Mouse (Mus musculus) lung, embryonic 14.5 days (tissue): ENCODE data around the gene Capn5. TPM values are rescaled to one million over a fixed set of nuclear protein-coding genes. Genes with fewer than 3 reads are reported as not detected.

ENCODE experiments used
- ATAC-seq: fragments of 200-750 bp; cut with Nextera tagmentation; 2 replicates; pipeline ENCODE4 v1.8.0; 2017; ENCODE audit warnings: mild to moderate bottlenecking, moderate TSS enrichment, moderate library complexity; ENCODE audit not compliant: insufficient read depth
- DNase-seq: peaks from one replicate; pipeline ENCODE4 v3.0.0-alpha.2; 2015
- H3K27ac ChIP-seq: fragments of 300-500 bp; sonication (generic); 2 replicates; pipeline ENCODE4 v1.5.1; 2014; ENCODE audit warnings: low read depth, mild to moderate bottlenecking, moderate library complexity
- H3K27me3 ChIP-seq: fragments of 300-500 bp; sonication (generic); 2 replicates; pipeline ENCODE4 v1.6.1; 2014; ENCODE audit warnings: low read length, control low read depth; ENCODE audit not compliant: insufficient read depth
- H3K36me3 ChIP-seq: fragments of 300-500 bp; sonication (generic); 2 replicates; pipeline ENCODE4 v1.6.1; 2014; ENCODE audit warnings: control low read depth; ENCODE audit not compliant: insufficient read depth
- H3K4me1 ChIP-seq: fragments of 300-500 bp; sonication (generic); 2 replicates; pipeline ENCODE4 v1.6.1; 2014; ENCODE audit warnings: antibody characterized with exemption, control low read depth; ENCODE audit not compliant: insufficient read depth
- H3K4me2 ChIP-seq: fragments of 300-500 bp; sonication (generic); 2 replicates; pipeline ENCODE4 v1.6.1; 2014; ENCODE audit warnings: mild to moderate bottlenecking
- H3K4me3 ChIP-seq: fragments of 300-500 bp; sonication (generic); 2 replicates; pipeline ENCODE4 v1.5.1; 2014; ENCODE audit warnings: low read depth, low read length
- H3K9ac ChIP-seq: fragments of 300-500 bp; sonication (generic); 2 replicates; pipeline ENCODE4 v1.6.1; 2014
- H3K9me3 ChIP-seq: fragments of 300-500 bp; sonication (generic); 2 replicates; pipeline ENCODE4 v1.6.1; 2016; ENCODE audit warnings: low read depth, low read length, control low read depth
- CTCF ChIP-seq: IDR thresholded peaks from 2 replicates; pipeline ENCODE4 v1.5.1; 2016; ENCODE audit warnings: antibody characterized with exemption, low read depth
- WGBS: fragments of 180-500 bp; shearing (Covaris S2); extraction: QIAGEN DNeasy Blood & Tissue Kit; methylation state at CpG from one replicate; pipeline ENCODE4 v1.1.7; 2014; 5-methylcytosine and 5-hydroxymethylcytosine counted together
- polyA plus RNA-seq: library from polyadenylated mRNA; unstranded; fragments of >200 nt; fragmentation: Nextera tagmentation; extraction: Ambion mirVana; gene quantifications from 2 replicates; pipeline ENCODE4 v1.2.1, GENCODE M21; 2014

Gene Capn5
- polyA plus RNA-seq: 4.5 and 5.4 TPM in 2 replicates

- 2% methylated on average over 40 of the region's 44 CpGs for WGBS
- peak within 1 kb of the TSS; percentile 80 for H3K4me2 ChIP-seq
- ATAC-seq (peak; percentile 84), DNase-seq (peak; percentile 86)
- peak within 1 kb of the TSS; percentile 55 for H3K9ac ChIP-seq
- no peaks in the 10 kb centered on the region for H3K36me3 ChIP-seq
- 0 out of 2 replicates have a peak, but pooled peaks cover 12% of the 10 kb centered on the region for H3K4me1 ChIP-seq
- peak within 1 kb of the TSS; percentile 76 for H3K4me3 ChIP-seq
- no peaks in the 10 kb centered on the region for H3K9me3 ChIP-seq
- TF ChIP-seq CTCF: peak; percentile 75
- H3K27ac ChIP-seq: peak within 1 kb of the TSS; percentile 18; the same call in 1 of the 2 replicates
- H3K27me3 ChIP-seq: no peaks in the 10 kb centered on the region
These were observed at the start of gene Capn5 for GRCm38 (mm10) chr7:98177929-98178559. Gene Capn5, minus strand, starts transcription at chr7:98178274.

DNA sequence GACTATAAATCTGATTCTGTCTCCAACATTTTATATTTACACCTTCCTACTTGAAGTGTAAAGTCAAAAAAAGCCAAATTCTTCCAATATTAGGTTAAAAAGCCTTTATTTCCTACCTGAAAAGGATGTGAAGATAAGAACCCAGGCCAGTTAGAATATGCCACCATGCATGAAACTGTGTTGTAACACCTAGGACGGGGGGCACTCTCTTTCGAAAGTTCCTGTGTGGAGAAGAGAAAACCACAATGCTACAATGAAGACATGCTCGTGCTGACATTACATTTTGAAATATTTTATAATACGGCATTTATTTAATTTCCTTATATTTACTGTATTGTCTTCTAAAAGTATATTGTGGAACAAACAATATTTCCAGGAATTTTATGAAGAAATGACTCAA lies 45.7 kb upstream of the Capn5 start:
- ATAC-seq: no peak

DNA sequence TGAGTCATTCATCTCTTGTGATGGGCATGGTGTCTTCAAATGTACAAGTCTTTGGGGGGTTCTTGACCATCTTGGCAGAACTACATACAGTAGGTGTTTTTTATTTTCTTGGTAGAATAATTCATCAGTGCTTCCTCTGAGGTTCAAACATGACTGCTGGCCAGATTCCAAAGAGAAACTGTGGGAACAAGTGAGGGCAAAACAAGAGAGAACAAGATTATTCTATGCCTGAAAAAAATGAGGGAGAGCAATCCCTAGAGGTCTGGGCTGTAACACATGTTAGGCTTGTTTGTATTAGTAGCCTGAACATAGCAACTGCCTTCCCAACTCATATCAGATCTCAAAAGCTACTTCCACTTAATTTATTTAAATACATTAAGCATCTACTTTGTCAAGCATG lies 38.6 kb upstream of the Capn5 start:
- DNase-seq: peak; percentile 24
- H3K9me3 ChIP-seq: no peaks in the 10 kb centered on the region
- H3K27ac ChIP-seq: no peak overlapping the region
- H3K4me2 ChIP-seq: no peak overlapping the region
- TF ChIP-seq CTCF: no peak
- no peaks in the 10 kb centered on the region for H3K4me1 ChIP-seq
- no peak for ATAC-seq
- H3K9ac ChIP-seq: no peak overlapping the region
- H3K4me3 ChIP-seq: no peak overlapping the region
- H3K36me3 ChIP-seq: 0 out of 2 replicates have a peak, but pooled peaks cover 2% of the 10 kb centered on the region
- H3K27me3 ChIP-seq: no peaks in the 10 kb centered on the region

More for the DNA sequence above, 45.7 kb upstream of the Capn5 start:
- no peak for DNase-seq
- H3K4me2 ChIP-seq: no peak overlapping the region
- H3K27me3 ChIP-seq: no peaks in the 10 kb centered on the region
- WGBS: 89% methylated on average over 4 of the region's 4 CpGs
- no peak overlapping the region for H3K27ac ChIP-seq
- no peak overlapping the region for H3K4me3 ChIP-seq
- no peak for TF ChIP-seq CTCF
- H3K36me3 ChIP-seq: no peaks in the 10 kb centered on the region
- no peak overlapping the region for H3K9ac ChIP-seq
- no peaks in the 10 kb centered on the region for H3K4me1 ChIP-seq
- no peaks in the 10 kb centered on the region for H3K9me3 ChIP-seq

DNA sequence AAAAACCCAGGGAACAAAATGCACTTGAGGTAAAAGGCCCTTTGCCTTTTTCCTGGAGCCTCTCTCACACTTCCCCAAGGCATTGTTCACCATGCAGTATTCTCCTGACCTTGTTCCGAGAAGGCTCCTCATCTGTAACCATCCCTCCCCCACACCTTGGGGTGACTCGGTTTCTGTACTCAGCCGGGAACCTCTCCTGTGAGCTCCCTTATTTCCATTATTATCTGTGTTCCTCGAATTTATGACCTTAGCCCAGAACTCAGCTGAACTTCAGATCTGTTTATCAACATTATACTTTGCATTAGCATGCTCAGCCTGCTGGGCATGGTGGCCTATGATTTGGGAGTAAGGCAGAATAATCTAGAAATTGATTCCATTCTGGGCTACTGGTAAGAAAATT lies 24.9 kb upstream of the Capn5 start:
- Histone ChIP-seq H3K4me2 (no peak overlapping the region), H3K4me3 (no peak overlapping the region), H3K9me3 (no peaks in the 10 kb centered on the region), H3K36me3 (no peaks in the 10 kb centered on the region), H3K27ac (no peak overlapping the region), H3K4me1 (no peaks in the 10 kb centered on the region), H3K9ac (no peak overlapping the region), H3K27me3 (no peaks in the 10 kb centered on the region)
- 73% methylated on average over 4 of the region's 4 CpGs for WGBS
- DNase-seq (no peak), ATAC-seq (no peak)
- TF ChIP-seq CTCF: no peak

DNA sequence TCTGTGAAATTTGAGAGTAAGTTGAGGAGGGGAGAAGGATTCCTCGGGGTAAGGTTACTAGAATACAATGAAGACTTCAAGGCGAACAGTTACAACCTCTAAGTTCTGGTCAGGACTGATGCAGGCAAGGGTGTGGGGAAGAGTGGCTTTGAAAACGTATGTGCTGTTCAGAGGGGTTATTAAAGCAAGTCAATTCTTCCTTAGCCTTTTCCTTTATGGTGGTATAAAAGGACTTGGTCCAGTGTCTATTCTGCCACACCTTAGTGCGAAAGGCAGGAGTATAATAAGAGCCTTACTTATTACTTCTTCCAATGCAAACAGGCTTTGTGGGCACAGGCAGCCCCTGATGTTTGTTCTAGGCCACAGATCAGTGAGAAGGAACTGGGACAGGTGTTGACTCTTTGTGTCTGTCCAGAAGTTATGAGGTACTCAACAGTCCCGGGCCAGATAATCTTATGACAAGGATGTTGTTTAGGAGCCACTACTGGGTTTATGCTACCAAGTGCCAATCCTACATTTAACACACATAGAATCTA lies 23.5 kb upstream of the Capn5 start:
- TF ChIP-seq CTCF: no peak
- Histone ChIP-seq H3K4me1 (no peaks in the 10 kb centered on the region), H3K9ac (no peak overlapping the region), H3K27me3 (no peaks in the 10 kb centered on the region), H3K36me3 (no peaks in the 10 kb centered on the region), H3K4me2 (no peak overlapping the region), H3K4me3 (no peak overlapping the region), H3K27ac (no peak overlapping the region), H3K9me3 (no peaks in the 10 kb centered on the region)
- WGBS: 59% methylated on average over 5 of the region's 5 CpGs
- ATAC-seq (no peak), DNase-seq (no peak)

DNA sequence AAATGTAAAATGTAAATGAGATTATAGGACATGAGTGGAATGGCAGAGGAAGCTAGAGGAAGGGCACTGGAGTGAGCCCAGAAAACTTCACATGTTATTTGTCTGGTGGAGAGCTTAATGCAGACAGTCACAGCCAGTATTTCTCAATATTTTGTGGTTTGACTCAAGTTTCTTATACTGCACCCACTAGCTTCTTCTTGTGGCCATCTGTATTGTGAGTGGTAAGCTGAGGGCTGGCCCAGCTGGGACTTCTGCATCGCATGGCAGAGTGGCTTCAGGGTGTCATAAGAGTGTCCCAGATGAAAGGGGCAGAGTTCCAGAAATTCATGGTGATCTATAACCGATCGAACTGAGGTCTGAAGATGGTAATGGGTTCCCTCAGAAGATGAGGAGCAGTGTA lies 22.3 kb upstream of the Capn5 start:
- H3K27me3 ChIP-seq: peaks cover 9% of the 10 kb centered on the region
- H3K27ac ChIP-seq: no peak overlapping the region
- ATAC-seq (no peak), DNase-seq (no peak)
- no peak overlapping the region for H3K4me3 ChIP-seq
- WGBS: 89% methylated on average over 3 of the region's 3 CpGs
- H3K36me3 ChIP-seq: no peaks in the 10 kb centered on the region
- H3K4me2 ChIP-seq: no peak overlapping the region
- TF ChIP-seq CTCF: no peak
- no peaks in the 10 kb centered on the region for H3K9me3 ChIP-seq
- no peak overlapping the region for H3K9ac ChIP-seq
- H3K4me1 ChIP-seq: no peaks in the 10 kb centered on the region

DNA sequence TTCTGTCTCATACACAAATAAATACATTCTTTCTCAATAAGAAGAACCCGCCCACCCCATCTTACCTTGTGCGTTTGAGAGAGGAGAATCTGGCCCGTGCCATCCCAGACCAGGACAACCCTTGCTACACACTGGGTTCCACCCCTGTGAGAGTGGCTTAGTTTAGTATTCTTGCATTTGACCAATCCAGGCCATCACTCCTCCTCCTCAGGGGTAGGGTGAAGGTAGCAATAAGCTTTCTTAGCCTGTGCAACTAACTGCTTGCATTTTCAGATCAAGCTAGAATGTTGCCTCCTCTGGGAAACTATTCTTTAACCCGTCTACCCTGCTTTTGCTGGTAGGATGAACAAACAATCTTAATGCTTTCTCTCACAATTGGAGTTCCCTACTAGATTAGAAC lies 21.3 kb upstream of the Capn5 start, which contains the start of gene B3gnt6:
Gene B3gnt6 (minus strand): TSS at position 101 of the 400 bp plus-strand sequence.
- H3K4me3 ChIP-seq: no peak within 1 kb of the TSS
- DNase-seq: no peak
- H3K9me3 ChIP-seq: no peaks in the 10 kb centered on the region
- TF ChIP-seq CTCF: no peak
- H3K27me3 ChIP-seq: peaks cover 20% of the 10 kb centered on the region
- H3K4me2 ChIP-seq: no peak within 1 kb of the TSS
- no peak for ATAC-seq
- WGBS: 78% methylated on average over 4 of the region's 4 CpGs
- no peak within 1 kb of the TSS for H3K9ac ChIP-seq
- H3K4me1 ChIP-seq: 0 out of 2 replicates have a peak, but pooled peaks cover 1% of the 10 kb centered on the region
- H3K27ac ChIP-seq: no peak within 1 kb of the TSS
- H3K36me3 ChIP-seq: no peaks in the 10 kb centered on the region
